ENCODE assay signal across 20 mouse cellular contexts in genomic region chr14:81870388-81870787, GRCm38 (mm10).
A peak's percentile ranks its signal among the peaks of the same experiment; 100 is the strongest.
DNase-seq lines count a peak whose midpoint lies in the region; ATAC-seq and TF ChIP-seq lines count a peak whose summit lies in the region.
"Had no signal": no experiment of that assay in that cellular context is flagged by ENCODE, and none has a peak within 500 bp of the region (broad histone marks: within the 10 kb centered on the region; RNA-seq: fewer than 3 reads in every experiment).

No protein-coding gene starts in this region.

- WGBS in forebrain, embryonic 15.5 days = 27% methylated on average over 1 of the region's 1 CpGs
- 53% methylated on average over 1 of the region's 1 CpGs for WGBS in forebrain, embryonic 12.5 days
- WGBS in midbrain, postnatal 0 days = 59% methylated on average over 1 of the region's 1 CpGs
- WGBS in midbrain, embryonic 13.5 days = 40% methylated on average over 1 of the region's 1 CpGs
- WGBS in neural tube, embryonic 15.5 days = 70% methylated on average over 1 of the region's 1 CpGs

- no peaks in the 10 kb centered on the region for H3K36me3 ChIP-seq in forebrain, embryonic 15.5 days
- no peaks in the 10 kb centered on the region for H3K36me3 ChIP-seq in forebrain, embryonic 12.5 days (replicated peaks)
- no peaks in the 10 kb centered on the region for H3K36me3 ChIP-seq in midbrain, postnatal 0 days (ENCODE audit: insufficient read depth, low read length)
- no peaks in the 10 kb centered on the region for H3K36me3 ChIP-seq in midbrain, embryonic 13.5 days
- no peaks in the 10 kb centered on the region for H3K36me3 ChIP-seq in neural tube, embryonic 15.5 days
- H3K36me3 ChIP-seq: embryonic facial prominence, embryonic 12.5 days; hindbrain, embryonic 12.5 days had no signal

- H3K27me3 ChIP-seq in forebrain, embryonic 15.5 days = no peaks in the 10 kb centered on the region
- no peaks in the 10 kb centered on the region for H3K27me3 ChIP-seq in forebrain, embryonic 12.5 days
- no peaks in the 10 kb centered on the region for H3K27me3 ChIP-seq in midbrain, postnatal 0 days (ENCODE audit: insufficient read depth, low read length)
- no peaks in the 10 kb centered on the region for H3K27me3 ChIP-seq in midbrain, embryonic 13.5 days
- H3K27me3 ChIP-seq in neural tube, embryonic 15.5 days (replicated peaks) = no peaks in the 10 kb centered on the region
- H3K27me3 ChIP-seq: embryonic facial prominence, embryonic 12.5 days; hindbrain, embryonic 12.5 days had no signal

- no peak for TF ChIP-seq CTCF in midbrain, postnatal 0 days (IDR thresholded peaks at IDR 0.05)

- no peaks in the 10 kb centered on the region for H3K4me1 ChIP-seq in forebrain, embryonic 15.5 days
- H3K4me1 ChIP-seq in forebrain, embryonic 12.5 days = no peaks in the 10 kb centered on the region
- H3K4me1 ChIP-seq in midbrain, postnatal 0 days (ENCODE audit: insufficient read depth, low read length) = no peaks in the 10 kb centered on the region
- H3K4me1 ChIP-seq in midbrain, embryonic 13.5 days (replicated peaks) = no peaks in the 10 kb centered on the region
- H3K4me1 ChIP-seq in neural tube, embryonic 15.5 days = no peaks in the 10 kb centered on the region
- H3K4me1 ChIP-seq: embryonic facial prominence, embryonic 12.5 days; hindbrain, embryonic 12.5 days had no signal

- no peaks in the 10 kb centered on the region for H3K9me3 ChIP-seq in forebrain, embryonic 15.5 days
- H3K9me3 ChIP-seq in forebrain, embryonic 12.5 days = no peaks in the 10 kb centered on the region
- no peaks in the 10 kb centered on the region for H3K9me3 ChIP-seq in midbrain, postnatal 0 days (ENCODE audit: low read length)
- H3K9me3 ChIP-seq in midbrain, embryonic 13.5 days = no peaks in the 10 kb centered on the region
- H3K9me3 ChIP-seq in neural tube, embryonic 15.5 days (replicated peaks) = no peaks in the 10 kb centered on the region
- H3K9me3 ChIP-seq: embryonic facial prominence, embryonic 12.5 days; hindbrain, embryonic 12.5 days had no signal

- H3K9ac ChIP-seq in forebrain, embryonic 15.5 days (replicated peaks) = no peak overlapping the region
- no peak overlapping the region for H3K9ac ChIP-seq in forebrain, embryonic 12.5 days
- no peak overlapping the region for H3K9ac ChIP-seq in midbrain, postnatal 0 days (replicated peaks; ENCODE audit: low read length, poor library complexity, severe bottlenecking)
- no peak overlapping the region for H3K9ac ChIP-seq in midbrain, embryonic 13.5 days (replicated peaks)
- no peak overlapping the region for H3K9ac ChIP-seq in neural tube, embryonic 15.5 days (replicated peaks)
- H3K9ac ChIP-seq: embryonic facial prominence, embryonic 12.5 days; hindbrain, embryonic 12.5 days had no signal

- H3K4me3 ChIP-seq in forebrain, embryonic 15.5 days = no peak overlapping the region
- no peak overlapping the region for H3K4me3 ChIP-seq in forebrain, embryonic 12.5 days (replicated peaks)
- H3K4me3 ChIP-seq in midbrain, postnatal 0 days (ENCODE audit: low read depth, low read length) = no peak overlapping the region
- no peak overlapping the region for H3K4me3 ChIP-seq in midbrain, embryonic 13.5 days (replicated peaks)
- no peak overlapping the region for H3K4me3 ChIP-seq in neural tube, embryonic 15.5 days (replicated peaks)
- H3K4me3 ChIP-seq: embryonic facial prominence, embryonic 12.5 days; erythroblast, embryonic 14.5 days; gastrocnemius, adult 2 months; hindbrain, embryonic 12.5 days had no signal

- H3K27ac ChIP-seq in forebrain, embryonic 15.5 days (replicated peaks) = no peak overlapping the region
- no peak overlapping the region for H3K27ac ChIP-seq in forebrain, embryonic 12.5 days
- no peak overlapping the region for H3K27ac ChIP-seq in midbrain, postnatal 0 days (ENCODE audit: low read depth, low read length)
- no peak overlapping the region for H3K27ac ChIP-seq in midbrain, embryonic 13.5 days
- no peak overlapping the region for H3K27ac ChIP-seq in neural tube, embryonic 15.5 days (replicated peaks)
- H3K27ac ChIP-seq: embryonic facial prominence, embryonic 12.5 days; gastrocnemius, adult 2 months; hindbrain, embryonic 12.5 days; kidney, postnatal 0 days; stomach, postnatal 0 days had no signal

- no peak for ATAC-seq in cerebellum, adult (ENCODE audit: insufficient number of reproducible peaks, low FRiP score, low TSS enrichment)
- peak; percentile 68; the same call in 1 of the 2 replicates for ATAC-seq in forebrain, embryonic 15.5 days (replicated peaks)
- no peak for ATAC-seq in forebrain, embryonic 12.5 days (ENCODE audit: low FRiP score)
- ATAC-seq in midbrain, postnatal 0 days (ENCODE audit: low FRiP score) = no peak
- ATAC-seq in midbrain, embryonic 13.5 days = no peak
- ATAC-seq in neural tube, embryonic 15.5 days (ENCODE audit: low FRiP score) = no peak
- ATAC-seq: inflammation-experienced regulatory T-cells, adult 6 months had no signal

- peak; percentile 3 to 5 for DNase-seq in cerebellum, adult 18-20 months
- peak; percentile 40 for DNase-seq in midbrain, postnatal 0 days (ENCODE audit: low spot score)
- DNase-seq: adrenal gland, postnatal 25 days; gastrocnemius, adult 2 months; kidney, adult 2 months; lung, postnatal 4 days; right cerebral cortex, postnatal 14 days; thymus, adult 2 months; thymus, postnatal 4 days had no signal

- H3K4me2 ChIP-seq in forebrain, embryonic 15.5 days (replicated peaks) = no peak overlapping the region
- no peak overlapping the region for H3K4me2 ChIP-seq in forebrain, embryonic 12.5 days
- H3K4me2 ChIP-seq in midbrain, postnatal 0 days (ENCODE audit: low read depth, low read length, poor library complexity, severe bottlenecking) = no peak overlapping the region
- no peak overlapping the region for H3K4me2 ChIP-seq in midbrain, embryonic 13.5 days (replicated peaks)
- no peak overlapping the region for H3K4me2 ChIP-seq in neural tube, embryonic 15.5 days
- H3K4me2 ChIP-seq: embryonic facial prominence, embryonic 12.5 days; hindbrain, embryonic 12.5 days had no signal
